Mouse (Mus musculus) liver, postnatal 0 days (tissue): Measurements from ENCODE around the gene Syt8.

Experiments used
- CTCF ChIP-seq: sonication (generic); IDR thresholded peaks from 2 replicates; pipeline ENCODE4 v1.5.1; 2016; ENCODE audit warnings: antibody characterized with exemption, low read depth
- EP300 ChIP-seq: IDR thresholded peaks from 2 replicates; pipeline ENCODE4 v1.6.1; 2016; ENCODE audit warnings: antibody characterized with exemption, low read depth, mild to moderate bottlenecking

DNA sequence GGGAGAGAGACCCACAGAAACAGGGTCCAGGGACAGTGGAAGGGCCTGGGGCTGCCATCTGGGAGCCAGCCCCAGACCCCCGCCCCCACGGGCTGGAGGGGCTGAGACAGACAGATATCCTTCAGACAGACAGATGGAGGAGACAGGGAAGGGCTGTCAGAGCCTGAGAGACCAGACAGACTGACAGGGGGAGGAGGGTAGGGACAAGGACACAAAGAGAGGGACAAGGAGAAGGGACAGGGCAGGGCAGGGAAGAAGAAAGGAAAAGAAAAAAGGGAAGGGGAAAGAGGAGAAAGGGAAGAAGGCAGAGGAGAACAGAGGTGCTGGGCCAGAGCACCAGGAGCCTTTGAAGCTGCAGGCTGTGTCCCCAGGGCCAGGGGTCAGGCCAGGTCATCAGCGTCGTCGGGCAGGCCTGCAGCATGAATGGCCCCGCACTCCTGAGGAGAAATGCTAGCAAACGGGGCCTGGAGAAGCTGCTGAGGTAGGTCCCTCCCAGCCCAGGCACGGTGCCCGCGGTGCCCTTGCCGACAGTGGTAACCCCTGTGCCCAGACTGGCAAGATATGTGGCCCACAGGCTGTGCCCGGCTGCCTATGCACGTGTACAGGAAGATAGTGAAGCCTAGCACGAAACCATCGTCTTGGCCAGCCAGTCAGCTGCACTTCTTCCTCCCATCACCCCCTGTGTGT, 37.4 kb downstream of the Syt8 start:
- TF ChIP-seq EP300 (no peak), CTCF (no peak)
